ENCODE assay signal across 8 mouse cellular contexts in genomic region chr9:57261913-57262794, GRCm38 (mm10). TPM values are rescaled to one million over a fixed set of nuclear protein-coding genes. Genes with fewer than 3 reads are reported as not detected.
DNase-seq lines count a peak whose midpoint lies in the region; ATAC-seq and TF ChIP-seq lines count a peak whose summit lies in the region.

Gene 1700017B05Rik, minus strand, starts transcription at chr9:57262612.

- no peak for TF ChIP-seq CTCF in Patski (IDR thresholded peaks at IDR 0.05)

- in situ Hi-C loops in Patski (cut with MboI; ENCODE audit: low pct_unique_long_range_greater_than_20kb) = loop anchor here (5.0 kb wide), 2 partner anchors 75 to 170 kb away; no protein-coding TSS in a partner anchor

- DNase-seq in Patski (ENCODE audit: low read depth, low spot score) = no peak
- DNase-seq in cerebellum, adult 8-10 months = peak; percentile 70
- DNase-seq in forelimb bud, embryonic 11.5 days (ENCODE audit: low read depth, low spot score) = peak; percentile 58
- DNase-seq in hindbrain, embryonic 11.5 days (ENCODE audit: low spot score) = peak; percentile 81
- DNase-seq in layer of hippocampus, postnatal 14 days (ENCODE audit: low spot score in 2 of 2) = peak; percentile 42 to 76
- DNase-seq in lung, postnatal 25 days (ENCODE audit: low spot score) = peak; percentile 70
- peak; percentile 80 for DNase-seq in ovary, postnatal 36 days (ENCODE audit: low spot score)
- peak; percentile 89 for DNase-seq in thymus, postnatal 25 days

- H3K27ac ChIP-seq in hindbrain, embryonic 11.5 days (ENCODE audit: low read depth, low read length) = no peak within 1 kb of the TSS

- ATAC-seq in Patski = peak; percentile 65
- peak; percentile 79 for ATAC-seq in hindbrain, embryonic 11.5 days (ENCODE audit: low FRiP score)

- H3K9ac ChIP-seq in hindbrain, embryonic 11.5 days (ENCODE audit: low read depth, low read length) = peak within 1 kb of the TSS; percentile 67

- CTCF ChIA-PET in Patski (lab: Charles Lee) = interaction anchor here (1.0 to 2.1 kb wide), 5 partner anchors 17 to 175 kb away, joined by 5 to 6 read pairs (median 5); no protein-coding TSS in a partner anchor

- WGBS in hindbrain, embryonic 11.5 days = under 1% methylated on average over 65 of the region's 87 CpGs

- no peaks in the 10 kb centered on the region for H3K36me3 ChIP-seq in hindbrain, embryonic 11.5 days (ENCODE audit: control insufficient read depth, insufficient read depth, low read length)

- no peaks in the 10 kb centered on the region for H3K27me3 ChIP-seq in Patski
- H3K27me3 ChIP-seq in hindbrain, embryonic 11.5 days (ENCODE audit: control insufficient read depth, insufficient read depth, low read length) = peaks cover 6% of the 10 kb centered on the region

- POLR2A ChIA-PET in Patski (lab: Charles Lee) = interaction anchor here (0.7 to 3.0 kb wide), 9 partner anchors 9 to 176 kb away, joined by 3 to 13 read pairs (median 4); no protein-coding TSS in a partner anchor

- H3K9me3 ChIP-seq in hindbrain, embryonic 11.5 days (ENCODE audit: control insufficient read depth, low read length) = no peaks in the 10 kb centered on the region

- peak within 1 kb of the TSS; percentile 70 for H3K4me2 ChIP-seq in hindbrain, embryonic 11.5 days (replicated peaks; ENCODE audit: low read depth, low read length)

- H3K4me3 ChIP-seq in hindbrain, embryonic 11.5 days (ENCODE audit: low read depth, low read length) = peak within 1 kb of the TSS; percentile 57

- peaks cover 5% of the 10 kb centered on the region for H3K4me1 ChIP-seq in hindbrain, embryonic 11.5 days (replicated peaks; ENCODE audit: control insufficient read depth, insufficient read depth, low read length)

RNA-seq across cellular contexts. Expression of gene 1700017B05Rik, which starts in this region (rescaled TPM):
- 38.2 TPM for polyA plus RNA-seq in Patski (2021)
- polyA plus RNA-seq in hindbrain, embryonic 11.5 days (2014; fragmentation: Nextera tagmentation; extraction: Ambion mirVana) = 6.6 and 7.6 TPM in 2 replicates
- 10 to 100 TPM; 29.8 to 31.4 TPM for total RNA-seq in layer of hippocampus, postnatal 14 days (2021)
